Mouse (Mus musculus) CD4-positive helper T cell, adult 2 months (primary cell): ENCODE data around the gene Bdkrb2.
A peak's percentile ranks its signal among the peaks of the same experiment; 100 is the strongest.

Source experiments
- DNase-seq: peaks from one replicate; pipeline ENCODE4 v3.0.0-alpha.2; 2012; ENCODE audit warnings: low read depth, missing footprints, low spot score

Gene Bdkrb2

GRCm38 (mm10) chr12:105546538-105546937, 16.5 kb upstream of the Bdkrb2 start:
- no peak for DNase-seq

DNA sequence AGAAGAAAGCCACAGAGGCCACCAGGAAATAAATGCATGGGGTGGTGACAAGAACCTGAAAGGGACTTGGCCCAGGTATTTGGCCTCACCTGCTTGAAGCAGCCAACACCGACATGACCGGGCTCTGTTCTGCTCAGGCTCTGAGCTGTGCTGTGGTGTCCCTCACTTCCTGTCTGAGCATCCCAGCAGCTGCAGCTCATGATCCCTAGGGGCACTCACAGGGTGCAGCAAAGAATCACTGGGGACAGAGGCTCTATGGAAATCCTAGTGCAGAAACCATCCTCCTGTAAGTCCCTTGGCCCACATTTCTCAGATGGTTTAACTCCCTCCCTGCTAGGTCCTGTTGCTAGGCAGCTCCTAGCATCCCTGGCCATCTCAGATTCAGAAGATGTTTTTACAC, 15.9 kb upstream of the Bdkrb2 start:
- DNase-seq: no peak

- no peak for DNase-seq
These were observed 15.0 kb upstream of the Bdkrb2 start for GRCm38 (mm10) chr12:105548001-105548400.

GRCm38 (mm10) chr12:105548881-105549280, 14.1 kb upstream of the Bdkrb2 start:
- no peak for DNase-seq

DNA sequence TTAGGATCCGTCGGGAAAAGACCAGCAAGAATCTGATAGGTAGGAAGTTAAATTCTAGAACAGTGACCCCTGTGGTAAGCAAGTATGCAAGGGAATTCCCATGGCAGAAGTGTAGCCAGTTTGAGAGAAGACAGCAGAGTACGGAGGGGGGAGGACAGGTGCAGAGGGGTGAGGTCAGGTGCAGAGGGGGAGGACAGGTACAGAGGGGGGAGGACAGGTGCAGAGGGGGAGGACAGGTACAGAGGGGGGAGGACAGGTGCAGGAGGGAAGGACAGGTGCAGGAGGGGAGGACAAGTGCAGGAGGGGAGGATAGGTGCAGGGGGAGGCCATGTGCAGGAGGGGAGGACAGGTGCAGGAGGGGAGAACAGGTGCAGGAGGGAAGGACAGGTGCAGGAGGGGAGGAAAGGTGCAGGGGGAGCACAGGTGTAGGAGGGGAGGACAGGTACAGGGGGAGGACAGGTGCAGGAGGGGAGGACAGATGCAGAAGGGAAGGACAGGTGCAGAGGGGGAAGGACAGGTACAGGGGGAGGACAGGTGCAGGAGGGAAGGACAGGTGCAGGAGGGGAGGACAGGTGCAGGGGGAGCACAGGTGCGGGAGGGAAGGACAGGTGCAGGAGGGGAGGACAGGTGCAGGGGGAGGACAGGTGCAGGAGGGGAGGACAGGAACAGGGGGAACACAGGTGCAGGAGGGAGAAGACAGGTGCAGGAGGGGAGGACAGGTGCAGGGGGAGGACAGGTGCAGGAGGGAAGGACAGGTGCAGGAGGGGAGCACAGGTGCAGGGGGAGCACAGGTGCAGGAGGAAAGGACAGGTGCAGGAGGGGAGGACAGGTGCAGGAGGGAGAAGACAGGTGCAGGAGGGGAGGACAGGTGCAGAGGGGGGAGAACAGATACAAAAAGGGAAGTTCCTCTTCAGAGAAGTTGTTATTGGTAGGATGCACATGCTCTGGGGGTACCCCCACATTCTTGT, 12.9 kb upstream of the Bdkrb2 start:
- no peak for DNase-seq

- DNase-seq: no peak
These were observed 11.5 kb upstream of the Bdkrb2 start for GRCm38 (mm10) chr12:105551551-105551989.

DNA sequence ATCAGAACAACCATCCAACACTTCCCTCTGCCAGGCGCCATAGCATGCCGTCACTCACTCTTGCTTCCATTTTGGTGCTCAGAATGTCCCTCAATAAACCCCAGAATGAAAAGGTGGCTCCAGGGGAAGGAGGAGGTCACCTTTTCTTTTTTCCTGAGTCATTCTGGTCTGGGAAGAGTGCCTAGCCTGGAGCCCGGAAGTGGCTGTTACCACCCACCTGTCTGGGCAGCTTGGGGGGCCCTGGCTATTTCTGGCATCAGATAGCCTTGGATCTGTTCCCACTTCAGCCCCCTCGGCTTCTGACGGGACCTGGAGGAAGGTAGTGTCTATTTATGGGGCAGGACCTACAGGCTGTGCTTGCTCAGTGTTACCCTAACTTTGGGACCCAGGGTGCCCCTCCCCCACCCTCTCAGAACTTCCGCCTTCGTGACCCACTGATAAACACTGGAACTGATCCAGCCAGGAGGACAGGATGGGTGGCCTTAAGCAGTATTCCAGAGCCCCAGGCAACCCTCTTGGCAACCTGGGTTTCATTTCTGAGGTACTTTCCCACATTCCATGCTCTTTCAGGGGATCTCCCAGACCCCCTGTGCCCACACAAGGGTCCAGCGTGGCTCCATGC, 8.8 kb upstream of the Bdkrb2 start:
- DNase-seq: no peak

DNA sequence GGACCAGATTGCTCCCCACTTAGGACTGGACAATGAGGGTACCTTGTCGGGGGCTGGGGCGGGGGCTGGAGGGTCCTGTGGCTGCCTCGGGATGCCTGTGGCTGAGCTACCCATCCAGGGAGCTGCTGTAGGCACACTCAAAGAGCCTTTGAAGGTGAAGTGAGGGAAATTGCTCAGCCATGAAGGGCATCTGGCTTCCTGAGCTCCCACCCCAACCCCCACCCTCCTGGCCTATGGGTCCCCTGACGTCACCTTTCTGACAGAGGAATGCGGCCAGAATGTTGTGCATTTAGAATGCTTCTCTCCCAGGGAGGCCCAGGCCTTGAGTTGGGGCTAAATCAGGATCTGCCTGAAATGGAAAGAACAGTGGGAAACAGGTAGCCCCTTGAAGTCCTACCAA, 7.9 kb upstream of the Bdkrb2 start:
- no peak for DNase-seq

GRCm38 (mm10) chr12:105557250-105557925, 5.6 kb upstream of the Bdkrb2 start:
- DNase-seq: no peak

GRCm38 (mm10) chr12:105561007-105561534, 2.0 kb upstream of the Bdkrb2 start:
- no peak for DNase-seq

GRCm38 (mm10) chr12:105562056-105562820, 788 bp upstream of the Bdkrb2 start:
- DNase-seq: no peak

DNA sequence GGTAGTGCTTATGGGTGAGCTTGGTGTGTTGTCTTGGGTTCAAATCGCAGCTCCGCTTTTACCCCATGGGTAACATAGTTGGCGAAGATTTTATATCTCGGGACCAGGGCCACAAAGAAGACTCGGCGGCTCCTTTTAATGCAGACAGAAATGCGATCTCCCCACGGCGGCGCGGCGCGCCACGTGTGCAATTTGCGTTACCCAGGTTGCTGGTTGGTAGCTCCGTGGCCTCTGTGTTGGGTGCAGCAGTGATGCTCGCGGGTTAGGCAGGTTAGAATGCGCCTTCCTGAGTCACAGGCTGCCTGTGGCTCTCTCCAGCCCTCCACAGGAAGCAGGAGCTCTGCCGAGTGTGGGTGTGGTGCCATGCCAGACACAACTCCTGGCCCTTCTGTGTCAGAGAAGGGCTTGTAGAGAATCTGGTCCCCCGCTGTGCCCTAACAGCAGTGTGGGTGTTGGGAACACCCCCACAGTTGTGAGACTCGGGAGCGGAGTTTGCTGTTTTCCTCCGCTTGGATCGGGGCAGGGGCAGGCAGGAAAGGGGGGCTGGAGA, 775 bp downstream of the Bdkrb2 start:
- DNase-seq: no peak

DNA sequence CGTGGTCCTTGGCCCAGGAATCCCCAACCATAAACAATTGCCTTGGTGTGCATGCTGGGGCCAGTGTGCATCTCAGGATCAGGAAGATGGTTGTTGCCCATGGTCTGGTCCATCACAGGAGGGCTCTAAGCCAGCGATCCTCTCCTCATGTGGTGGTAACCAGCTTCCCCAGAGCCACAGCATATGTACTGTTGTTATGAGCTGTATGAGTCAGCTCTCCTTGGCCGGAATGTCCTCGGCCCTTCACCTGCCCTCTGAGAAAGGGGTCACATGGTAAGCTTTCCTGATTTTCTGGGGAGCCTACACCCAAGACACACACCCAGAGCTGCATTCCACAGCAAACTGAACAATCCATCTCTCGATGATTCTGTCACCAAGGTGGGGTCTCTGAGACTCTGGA, 2.2 kb downstream of the Bdkrb2 start:
- no peak for DNase-seq

- no peak for DNase-seq
These were observed 8.8 kb downstream of the Bdkrb2 start for GRCm38 (mm10) chr12:105571867-105572266.

GRCm38 (mm10) chr12:105572622-105573021, 9.6 kb downstream of the Bdkrb2 start:
- DNase-seq: no peak

- DNase-seq: no peak
These were observed 11.3 kb downstream of the Bdkrb2 start for GRCm38 (mm10) chr12:105574356-105574755.

DNA sequence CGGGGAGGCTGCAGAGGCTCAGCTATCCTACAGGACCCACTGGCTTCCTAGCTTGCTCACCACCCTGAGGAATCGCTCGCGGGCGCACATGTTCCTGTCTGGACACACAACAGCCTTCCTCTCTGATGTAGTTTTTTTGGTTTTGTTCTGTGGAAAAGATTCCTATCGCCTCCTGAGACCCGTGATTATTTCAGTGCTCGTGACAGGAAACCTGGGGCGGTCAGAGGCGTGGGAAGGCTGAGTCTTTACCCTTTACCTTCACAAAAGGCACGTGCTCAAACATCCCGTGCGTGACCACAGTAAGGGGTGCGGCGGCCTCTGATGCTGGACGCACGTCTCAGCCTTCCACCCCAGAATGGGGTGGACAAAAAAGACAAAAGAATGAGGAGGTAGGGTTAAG, 17.5 kb downstream of the Bdkrb2 start:
- DNase-seq: no peak

GRCm38 (mm10) chr12:105582486-105582885, 19.5 kb downstream of the Bdkrb2 start:
- DNase-seq: no peak

DNA sequence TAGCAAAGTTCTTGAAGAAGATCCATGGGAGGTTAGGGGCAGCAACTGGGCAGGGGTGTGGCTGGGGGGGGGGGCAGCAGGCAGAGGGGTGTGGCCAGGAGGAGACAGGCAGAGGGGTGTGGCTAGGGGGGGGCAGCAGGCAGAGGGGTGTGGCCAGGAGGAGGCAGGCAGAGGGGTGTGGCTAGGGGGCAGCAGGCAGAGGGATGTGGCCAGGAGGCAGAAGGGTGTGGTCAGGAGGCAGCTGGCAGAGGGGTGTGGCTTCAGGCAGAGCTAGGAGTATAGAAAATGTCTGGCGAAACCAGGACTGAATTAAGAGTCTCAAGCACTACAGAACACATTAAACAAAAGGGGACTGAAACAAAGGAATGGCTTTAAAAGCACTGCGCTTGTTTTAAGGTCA, 20.5 kb downstream of the Bdkrb2 start:
- peak; percentile 11 for DNase-seq

- peak; percentile 42 for DNase-seq
These were observed 21.8 kb downstream of the Bdkrb2 start for GRCm38 (mm10) chr12:105584851-105585250.

- no peak for DNase-seq
These were observed 24.5 kb downstream of the Bdkrb2 start for GRCm38 (mm10) chr12:105587526-105587925.
